Mouse (Mus musculus): ENCODE data around the gene 2300009A05Rik.

The 2300009A05Rik gene

GRCm38 (mm10) chr9:63349241-63349640, 49.8 kb downstream of the 2300009A05Rik start:
- ATAC-seq (ENCODE audit: insufficient number of reproducible peaks, low FRiP score, low TSS enrichment), result no peak

GRCm38 (mm10) chr9:63348146-63348545, 50.9 kb downstream of the 2300009A05Rik start:
- peak; percentile 45; the same call in 1 of the 2 replicates for ATAC-seq (ENCODE audit: insufficient number of reproducible peaks, low FRiP score, low TSS enrichment)

- ATAC-seq (ENCODE audit: insufficient number of reproducible peaks, low FRiP score, low TSS enrichment), result peak; percentile 58; the same call in 1 of the 2 replicates
These were observed 53.0 kb downstream of the 2300009A05Rik start for GRCm38 (mm10) chr9:63346029-63346428.
